In genomic region chr10:78363366-78363765, GRCm38 (mm10) we compare ENCODE assay signal across 16 mouse cellular contexts.
"Had no signal": no experiment of that assay in that cellular context is flagged by ENCODE, and none has a peak within 500 bp of the region (broad histone marks: within the 10 kb centered on the region; RNA-seq: fewer than 3 reads in every experiment).

No protein-coding gene starts in this region.

- H3K9me3 ChIP-seq: neural tube, embryonic 13.5 days; neural tube, embryonic 15.5 days; stomach, embryonic 15.5 days had no signal

- DNase-seq: retina, postnatal 1 day; right cerebral cortex, adult 18-20 months; right cerebral cortex, postnatal 14 days; right cerebral cortex, postnatal 25 days; right cerebral cortex, postnatal 4 days; spleen, adult 18-20 months; thymus, adult 18-20 months; thymus, adult 2 months; thymus, postnatal 14 days; thymus, postnatal 25 days; thymus, postnatal 36 days; thymus, postnatal 4 days had no signal

- H3K27me3 ChIP-seq: neural tube, embryonic 13.5 days; neural tube, embryonic 15.5 days; stomach, embryonic 15.5 days had no signal

- H3K4me1 ChIP-seq: neural tube, embryonic 13.5 days; neural tube, embryonic 15.5 days had no signal

- H3K9ac ChIP-seq: neural tube, embryonic 13.5 days; neural tube, embryonic 15.5 days; stomach, embryonic 15.5 days had no signal

- H3K4me2 ChIP-seq: neural tube, embryonic 13.5 days; neural tube, embryonic 15.5 days; stomach, embryonic 15.5 days had no signal

- H3K27ac ChIP-seq: neural tube, embryonic 13.5 days; neural tube, embryonic 15.5 days; stomach, embryonic 15.5 days; stomach, postnatal 0 days had no signal

- H3K36me3 ChIP-seq: neural tube, embryonic 13.5 days; neural tube, embryonic 15.5 days; stomach, embryonic 15.5 days had no signal

- H3K4me3 ChIP-seq: neural tube, embryonic 13.5 days; neural tube, embryonic 15.5 days; stomach, embryonic 15.5 days had no signal
